Comparison of ENCODE assay signal across 9 mouse cellular contexts in the genomic region with DNA sequence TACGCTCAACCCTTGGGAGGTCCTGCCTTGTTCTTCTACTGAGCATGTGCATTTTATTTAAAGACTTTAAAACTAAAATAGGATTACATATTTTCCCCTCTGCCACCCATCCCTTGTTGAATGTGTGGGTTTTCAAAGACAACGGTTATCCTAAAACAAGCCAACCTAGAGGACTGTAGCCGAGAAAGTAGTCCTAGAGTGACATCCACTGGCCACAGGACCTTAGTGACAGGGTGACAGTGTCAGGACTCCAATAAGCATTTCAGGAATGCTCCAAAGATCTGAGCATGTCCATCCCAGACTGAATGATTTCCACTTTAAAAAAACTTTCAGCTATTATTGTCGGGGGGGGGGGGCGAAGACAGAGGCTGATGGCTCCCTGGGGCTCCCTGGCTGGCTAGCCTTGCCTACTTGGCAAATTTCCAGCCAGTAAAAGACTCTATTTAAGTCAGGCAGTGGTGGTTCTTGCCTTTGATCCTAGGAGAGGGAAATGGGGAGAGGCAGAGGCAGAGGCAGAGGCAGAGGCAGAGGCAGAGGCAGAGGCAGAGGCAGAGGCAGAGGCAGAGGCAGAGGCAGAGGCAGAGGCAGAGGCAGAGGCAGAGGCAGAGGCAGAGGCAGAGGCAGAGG. TPM values are rescaled to one million over a fixed set of nuclear protein-coding genes. Genes with fewer than 3 reads are reported as not detected.
DNase-seq lines count a peak whose midpoint lies in the region; ATAC-seq and TF ChIP-seq lines count a peak whose summit lies in the region.
"Had no signal": no experiment of that assay in that cellular context is flagged by ENCODE, and none has a peak within 500 bp of the region (broad histone marks: within the 10 kb centered on the region; RNA-seq: fewer than 3 reads in every experiment).

No protein-coding gene starts in this region.

- DNase-seq in lung, embryonic 14.5 days, result peak; percentile 57
- DNase-seq in lung, postnatal 25 days (ENCODE audit: low spot score), result no peak
- peak; percentile 73 for DNase-seq in hindbrain, postnatal 0 days (ENCODE audit: low spot score)
- DNase-seq in retina, embryonic 14.5 days (ENCODE audit: low spot score), result peak; percentile 30
- DNase-seq in urinary bladder, postnatal 14 days (ENCODE audit: low spot score), result no peak
- no peak for DNase-seq in forebrain, embryonic 10.5 days (ENCODE audit: extremely low spot score, low spot score)

- H3K4me2 ChIP-seq in forebrain, embryonic 15.5 days (replicated peaks), result no peak overlapping the region
- no peak overlapping the region for H3K4me2 ChIP-seq in forebrain, embryonic 12.5 days
- H3K4me2 ChIP-seq in lung, embryonic 14.5 days, result no peak overlapping the region
- no peak overlapping the region for H3K4me2 ChIP-seq in hindbrain, postnatal 0 days (ENCODE audit: low read depth, low read length)

- WGBS in forebrain, embryonic 15.5 days, result 63% methylated on average over 5 of the region's 5 CpGs
- 64% methylated on average over 5 of the region's 5 CpGs for WGBS in forebrain, embryonic 12.5 days
- WGBS in lung, embryonic 14.5 days, result 43% methylated on average over 5 of the region's 5 CpGs
- WGBS in hindbrain, postnatal 0 days, result 51% methylated on average over 5 of the region's 5 CpGs
- 76% methylated on average over 5 of the region's 5 CpGs for WGBS in forebrain, embryonic 10.5 days

- peak; percentile 44 for TF ChIP-seq CTCF in lung, embryonic 14.5 days (IDR thresholded peaks at IDR 0.05; ENCODE audit: low read depth)
- peak; percentile 71 for TF ChIP-seq CTCF in hindbrain, postnatal 0 days (IDR thresholded peaks at IDR 0.05; ENCODE audit: low read depth)

- no peaks in the 10 kb centered on the region for H3K4me1 ChIP-seq in forebrain, embryonic 15.5 days
- no peaks in the 10 kb centered on the region for H3K4me1 ChIP-seq in forebrain, embryonic 12.5 days
- H3K4me1 ChIP-seq in lung, embryonic 14.5 days (ENCODE audit: insufficient read depth), result no peaks in the 10 kb centered on the region
- H3K4me1 ChIP-seq in hindbrain, postnatal 0 days (ENCODE audit: insufficient read depth, low read length), result no peaks in the 10 kb centered on the region
- H3K4me1 ChIP-seq in forebrain, embryonic 10.5 days, result no peaks in the 10 kb centered on the region

- H3K27ac ChIP-seq in forebrain, embryonic 15.5 days (replicated peaks), result no peak overlapping the region
- no peak overlapping the region for H3K27ac ChIP-seq in forebrain, embryonic 12.5 days
- no peak overlapping the region for H3K27ac ChIP-seq in lung, embryonic 14.5 days (ENCODE audit: low read depth)
- H3K27ac ChIP-seq in hindbrain, postnatal 0 days, result no peak overlapping the region
- no peak overlapping the region for H3K27ac ChIP-seq in forebrain, embryonic 10.5 days

- ATAC-seq in forebrain, embryonic 15.5 days (replicated peaks), result peak; percentile 46; the same call in 1 of the 2 replicates
- no peak for ATAC-seq in forebrain, embryonic 12.5 days (ENCODE audit: low FRiP score)
- peak; percentile 56; the same call in 1 of the 2 replicates for ATAC-seq in lung, embryonic 14.5 days (ENCODE audit: insufficient read depth)
- peak; percentile 86 for ATAC-seq in hindbrain, postnatal 0 days

- H3K27me3 ChIP-seq in forebrain, embryonic 15.5 days, result no peaks in the 10 kb centered on the region
- no peaks in the 10 kb centered on the region for H3K27me3 ChIP-seq in forebrain, embryonic 12.5 days
- H3K27me3 ChIP-seq in lung, embryonic 14.5 days (ENCODE audit: insufficient read depth, low read length), result no peaks in the 10 kb centered on the region
- H3K27me3 ChIP-seq in hindbrain, postnatal 0 days (ENCODE audit: insufficient read depth, low read length), result no peaks in the 10 kb centered on the region
- H3K27me3 ChIP-seq in forebrain, embryonic 10.5 days (ENCODE audit: poor library complexity, severe bottlenecking), result no peaks in the 10 kb centered on the region; the same call in 1 of the 2 replicates

- no peak overlapping the region for H3K4me3 ChIP-seq in forebrain, embryonic 15.5 days
- H3K4me3 ChIP-seq in forebrain, embryonic 12.5 days (replicated peaks), result no peak overlapping the region
- H3K4me3 ChIP-seq in lung, embryonic 14.5 days (ENCODE audit: low read depth, low read length), result no peak overlapping the region
- H3K4me3 ChIP-seq in hindbrain, postnatal 0 days (ENCODE audit: low read length), result no peak overlapping the region
- H3K4me3 ChIP-seq in forebrain, embryonic 10.5 days, result no peak overlapping the region
- H3K4me3 ChIP-seq: megakaryocyte, embryonic 14.5 days had no signal

- H3K36me3 ChIP-seq in forebrain, embryonic 15.5 days, result no peaks in the 10 kb centered on the region
- no peaks in the 10 kb centered on the region for H3K36me3 ChIP-seq in forebrain, embryonic 12.5 days (replicated peaks)
- no peaks in the 10 kb centered on the region for H3K36me3 ChIP-seq in lung, embryonic 14.5 days (ENCODE audit: insufficient read depth)
- H3K36me3 ChIP-seq in hindbrain, postnatal 0 days (ENCODE audit: insufficient read depth, low read length), result no peaks in the 10 kb centered on the region
- no peaks in the 10 kb centered on the region for H3K36me3 ChIP-seq in forebrain, embryonic 10.5 days (replicated peaks)

- H3K9me3 ChIP-seq in forebrain, embryonic 15.5 days, result no peaks in the 10 kb centered on the region
- H3K9me3 ChIP-seq in forebrain, embryonic 12.5 days, result no peaks in the 10 kb centered on the region
- no peaks in the 10 kb centered on the region for H3K9me3 ChIP-seq in lung, embryonic 14.5 days (ENCODE audit: low read depth, low read length)
- no peaks in the 10 kb centered on the region for H3K9me3 ChIP-seq in hindbrain, postnatal 0 days (ENCODE audit: low read length)
- H3K9me3 ChIP-seq in forebrain, embryonic 10.5 days, result no peaks in the 10 kb centered on the region

- no peak overlapping the region for H3K9ac ChIP-seq in forebrain, embryonic 15.5 days (replicated peaks)
- no peak overlapping the region for H3K9ac ChIP-seq in forebrain, embryonic 12.5 days
- no peak overlapping the region for H3K9ac ChIP-seq in lung, embryonic 14.5 days
- H3K9ac ChIP-seq in hindbrain, postnatal 0 days (replicated peaks; ENCODE audit: low read length), result no peak overlapping the region

RNA-seq across cellular contexts. Expression of a gene that starts 17.7 kb away (rescaled TPM):
- polyA plus RNA-seq in forebrain, embryonic 15.5 days (2015; fragmentation: Nextera tagmentation; extraction: Ambion mirVana), result 36.3 and 36.9 TPM in 2 replicates
- polyA plus RNA-seq in forebrain, embryonic 12.5 days (2016; fragmentation: Nextera tagmentation; extraction: Ambion mirVana), result 48.7 and 49.8 TPM in 2 replicates
- 54.4 and 54.8 TPM in 2 replicates for polyA plus RNA-seq in lung, embryonic 14.5 days (2014; fragmentation: Nextera tagmentation; extraction: Ambion mirVana)
- total RNA-seq in hindbrain, postnatal 0 days (2014; rRNA removed), result 31.0 and 35.0 TPM in 2 replicates
- 32.6 and 36.1 TPM in 2 replicates for polyA plus RNA-seq in hindbrain, postnatal 0 days (2015; fragmentation: Nextera tagmentation; extraction: Ambion mirVana)
- polyA plus RNA-seq in forebrain, embryonic 10.5 days (2016; fragmentation: Nextera tagmentation; extraction: Ambion mirVana), result 56.4 and 57.1 TPM in 2 replicates

RNA-seq across cellular contexts. Expression of a gene that starts 49.5 kb away (rescaled TPM):
- 0.69 and 0.88 TPM in 2 replicates for polyA plus RNA-seq in forebrain, embryonic 15.5 days (2015; fragmentation: Nextera tagmentation; extraction: Ambion mirVana)
- polyA plus RNA-seq in forebrain, embryonic 12.5 days (2016; fragmentation: Nextera tagmentation; extraction: Ambion mirVana), result 0.61 and 0.74 TPM in 2 replicates
- polyA plus RNA-seq in lung, embryonic 14.5 days (2014; fragmentation: Nextera tagmentation; extraction: Ambion mirVana), result 5.1 and 7.0 TPM in 2 replicates
- 0.40 and 0.58 TPM in 2 replicates for total RNA-seq in hindbrain, postnatal 0 days (2014; rRNA removed)
- 2.7 and 3.4 TPM in 2 replicates for polyA plus RNA-seq in hindbrain, postnatal 0 days (2015; fragmentation: Nextera tagmentation; extraction: Ambion mirVana)
- 0.23 and 0.42 TPM in 2 replicates for polyA plus RNA-seq in forebrain, embryonic 10.5 days (2016; fragmentation: Nextera tagmentation; extraction: Ambion mirVana)

Comparison
In these comparisons a context has a peak if more than half of its experiments do, and no peak if none do; other contexts are left out.
1. DNase-seq: peak in lung, embryonic 14.5 days (single experiment), hindbrain, postnatal 0 days (single experiment) and retina, embryonic 14.5 days (single experiment); none in lung, postnatal 25 days (single experiment), urinary bladder, postnatal 14 days (single experiment) and forebrain, embryonic 10.5 days (single experiment).